Mouse (Mus musculus) MEL (cell line): ENCODE data around the gene Ppef2.
A peak's percentile ranks its signal among the peaks of the same experiment; 100 is the strongest.

Source experiments
- CTCF ChIP-seq, 3 experiments: IDR thresholded peaks in 2 of 3; conservative IDR thresholded peaks in 1 of 3; 2 replicates each; pipeline ENCODE4 v1.5.1; 2011 to 2012; ENCODE audit warnings: low read length in 3 of 3, low read depth in 2 of 3, mild to moderate bottlenecking in 2 of 3, improper control_type of control experiment in 1 of 3, inconsistent platforms in 1 of 3, mixed read lengths in 1 of 3, moderate library complexity in 1 of 3; ENCODE audit not compliant: control insufficient read depth in 1 of 3, insufficient read depth in 1 of 3, poor library complexity in 1 of 3, severe bottlenecking in 1 of 3
- ELF1 ChIP-seq: IDR thresholded peaks from 2 replicates; pipeline ENCODE4 v1.6.1; 2014; ENCODE audit warnings: low read depth, mild to moderate bottlenecking, inconsistent platforms, low read length, improper control_type of control experiment, moderate library complexity
- GABPA ChIP-seq: IDR thresholded peaks from 2 replicates; pipeline ENCODE4 v1.6.1; 2012; ENCODE audit warnings: low read depth, mild to moderate bottlenecking, inconsistent platforms, low read length, improper control_type of control experiment, moderate library complexity
- HCFC1 ChIP-seq: IDR thresholded peaks from 2 replicates; pipeline ENCODE4 v1.6.1; 2012; ENCODE audit warnings: low read depth, mild to moderate bottlenecking, inconsistent platforms, low read length, improper control_type of control experiment, moderate library complexity
- KAT2A ChIP-seq: conservative IDR thresholded peaks from 2 replicates; pipeline ENCODE4 v1.6.1; 2012; ENCODE audit warnings: low read depth, low read length, improper control_type of control experiment, inconsistent platforms
- MAFK ChIP-seq: IDR thresholded peaks from 2 replicates; pipeline ENCODE4 v1.6.1; 2011; ENCODE audit warnings: low read depth, mild to moderate bottlenecking, low read length, improper control_type of control experiment, borderline replicate concordance
- MAX ChIP-seq: IDR thresholded peaks from 2 replicates; pipeline ENCODE4 v1.6.1; 2011; ENCODE audit warnings: low read length, improper control_type of control experiment
- POLR2A ChIP-seq, 2 experiments: IDR thresholded peaks; 2 replicates each; pipeline ENCODE4 v1.6.1; 2011 to 2012; ENCODE audit warnings: low read length in 2 of 2, mild to moderate bottlenecking in 2 of 2, control low read depth in 1 of 2, improper control_type of control experiment in 1 of 2, low read depth in 1 of 2, moderate library complexity in 1 of 2; ENCODE audit not compliant: control insufficient read depth in 1 of 2, insufficient read depth in 1 of 2, poor library complexity in 1 of 2
- POLR2AphosphoS5 ChIP-seq: IDR thresholded peaks from 2 replicates; pipeline ENCODE4 v1.6.1; 2012; ENCODE audit warnings: low read depth, borderline replicate concordance, mild to moderate bottlenecking, inconsistent platforms, low read length, moderate library complexity, mixed read lengths
- TAL1 ChIP-seq: IDR thresholded peaks from 2 replicates; pipeline ENCODE4 v1.6.1; 2012; ENCODE audit warnings: mild to moderate bottlenecking, inconsistent platforms, low read length, moderate library complexity, mixed read lengths
- ZKSCAN1 ChIP-seq: IDR thresholded peaks from 2 replicates; pipeline ENCODE4 v1.6.1; 2012; ENCODE audit warnings: low read depth, mild to moderate bottlenecking, inconsistent platforms, low read length, improper control_type of control experiment, moderate library complexity
- ZMIZ1 ChIP-seq: IDR thresholded peaks from 2 replicates; pipeline ENCODE4 v1.6.1; 2012; ENCODE audit warnings: low read depth, mild to moderate bottlenecking, inconsistent platforms, low read length, improper control_type of control experiment, moderate library complexity

- TF ChIP-seq POLR2A (IDR thresholded peaks at IDR 0.05; ENCODE audit: control insufficient read depth in 1 of 2, insufficient read depth in 1 of 2, low read depth in 1 of 2, low read length in 2 of 2, poor library complexity in 1 of 2), result no peak
- no peak for TF ChIP-seq CTCF (IDR thresholded peaks at IDR 0.05 in 2 of 3, conservative IDR thresholded peaks at IDR 0.05 in 1 of 3; ENCODE audit: control insufficient read depth in 1 of 3, insufficient read depth in 1 of 3, low read depth in 2 of 3, low read length in 3 of 3, poor library complexity in 1 of 3, severe bottlenecking in 1 of 3)
- 0 out of 2 replicates have a peak, but pooled peaks have one; percentile 28 for TF ChIP-seq ELF1
- no peak for TF ChIP-seq MAX
- TF ChIP-seq TAL1, result no peak
- no peak for TF ChIP-seq GABPA
- no peak for TF ChIP-seq ZKSCAN1
- no peak for TF ChIP-seq ZMIZ1
- TF ChIP-seq HCFC1, result no peak
- TF ChIP-seq KAT2A, result no peak
- no peak for TF ChIP-seq POLR2AphosphoS5
- no peak for TF ChIP-seq MAFK
Observed at GRCm38 (mm10) chr5:92218915-92219793, 36.9 kb downstream of the Ppef2 start.
